ENCODE assay signal across 8 mouse cellular contexts in the genomic region with DNA sequence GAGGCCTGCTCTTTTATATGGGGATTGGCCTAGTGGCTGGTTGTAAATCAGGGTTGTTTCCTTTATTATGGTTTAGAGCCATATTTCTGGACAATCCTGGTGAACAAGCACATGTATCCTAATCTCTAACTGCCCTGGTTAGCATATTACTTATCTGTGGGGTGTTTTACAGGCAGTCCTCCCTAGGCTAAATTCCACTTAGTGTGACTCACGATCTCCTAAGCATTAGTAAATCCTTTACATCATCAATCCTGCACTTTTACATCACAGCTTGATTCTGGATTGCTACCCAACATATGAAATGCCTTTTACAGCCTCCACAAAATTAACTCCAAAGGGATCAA. TPM values are rescaled to one million over a fixed set of nuclear protein-coding genes. Genes with fewer than 3 reads are reported as not detected.
DNase-seq lines count a peak whose midpoint lies in the region; ATAC-seq and TF ChIP-seq lines count a peak whose summit lies in the region.

No protein-coding gene starts in this region.

- H3K9ac ChIP-seq in lung, postnatal 0 days (replicated peaks; ENCODE audit: low read depth): peak overlapping the region; percentile 75

- peaks cover 11% of the 10 kb centered on the region; the same call in 1 of the 2 replicates for H3K4me1 ChIP-seq in lung, postnatal 0 days (ENCODE audit: insufficient read depth, low read depth, low read length)
- H3K4me1 ChIP-seq in embryonic facial prominence, embryonic 10.5 days: peaks cover 12% of the 10 kb centered on the region
- H3K4me1 ChIP-seq in limb, embryonic 10.5 days: peaks cover 15% of the 10 kb centered on the region

- no peak for ATAC-seq in lung, postnatal 0 days
- no peak for ATAC-seq in activated CD4-positive, CD25-positive, alpha-beta regulatory T cell, adult 4 months

- H3K9me3 ChIP-seq in lung, postnatal 0 days (ENCODE audit: low read length): no peaks in the 10 kb centered on the region
- peaks cover 15% of the 10 kb centered on the region for H3K9me3 ChIP-seq in embryonic facial prominence, embryonic 10.5 days
- no peaks in the 10 kb centered on the region for H3K9me3 ChIP-seq in limb, embryonic 10.5 days (replicated peaks)

- H3K4me2 ChIP-seq in lung, postnatal 0 days (replicated peaks; ENCODE audit: low read depth, low read length): peak overlapping the region; percentile 78

- DNase-seq in lung, postnatal 0 days (ENCODE audit: low spot score): peak; percentile 64
- no peak for DNase-seq in lung, postnatal 25 days (ENCODE audit: low spot score)
- DNase-seq in embryonic facial prominence, embryonic 10.5 days (ENCODE audit: low spot score): no peak
- no peak for DNase-seq in limb, embryonic 10.5 days (ENCODE audit: low spot score)
- peak; percentile 47 for DNase-seq in splenic B cell, adult 2 months (ENCODE audit: low read depth, low spot score)
- no peak for DNase-seq in adrenal gland, postnatal 4 days (ENCODE audit: low spot score in 2 of 2)
- no peak for DNase-seq in frontal cortex, postnatal 36 days (ENCODE audit: low spot score in 2 of 2)

- no peak for TF ChIP-seq CTCF in lung, postnatal 0 days (IDR thresholded peaks at IDR 0.05)

- H3K36me3 ChIP-seq in lung, postnatal 0 days (ENCODE audit: insufficient read depth, low read length): peaks cover 9% of the 10 kb centered on the region
- H3K36me3 ChIP-seq in embryonic facial prominence, embryonic 10.5 days (replicated peaks): peaks cover 28% of the 10 kb centered on the region
- peaks cover 20% of the 10 kb centered on the region for H3K36me3 ChIP-seq in limb, embryonic 10.5 days
- no peaks in the 10 kb centered on the region for H3K36me3 ChIP-seq in splenic B cell, adult 2 months (ENCODE audit: control insufficient read depth, insufficient read depth, low read length, poor library complexity, severe bottlenecking)

- TF ChIP-seq EP300 in lung, postnatal 0 days (IDR thresholded peaks at IDR 0.05): no peak

- no peaks in the 10 kb centered on the region for H3K27me3 ChIP-seq in lung, postnatal 0 days (replicated peaks; ENCODE audit: insufficient read depth, low read length)
- H3K27me3 ChIP-seq in embryonic facial prominence, embryonic 10.5 days (replicated peaks; ENCODE audit: low read depth, poor library complexity, severe bottlenecking): no peaks in the 10 kb centered on the region
- no peaks in the 10 kb centered on the region for H3K27me3 ChIP-seq in limb, embryonic 10.5 days (ENCODE audit: low read depth, poor library complexity, severe bottlenecking)
- H3K27me3 ChIP-seq in splenic B cell, adult 2 months (ENCODE audit: control insufficient read depth, insufficient read depth, low read length, poor library complexity, severe bottlenecking): no peaks in the 10 kb centered on the region

- H3K4me3 ChIP-seq in lung, postnatal 0 days (ENCODE audit: low read depth, low read length): peak overlapping the region; percentile 75
- H3K4me3 ChIP-seq in embryonic facial prominence, embryonic 10.5 days: peak overlapping the region; percentile 87
- peak overlapping the region; percentile 84 for H3K4me3 ChIP-seq in limb, embryonic 10.5 days

- 9% methylated on average over 1 of the region's 1 CpGs for WGBS in lung, postnatal 0 days
- WGBS in embryonic facial prominence, embryonic 10.5 days: 40% methylated on average over 1 of the region's 1 CpGs
- WGBS in limb, embryonic 10.5 days: 32% methylated on average over 1 of the region's 1 CpGs

- H3K27ac ChIP-seq in lung, postnatal 0 days (ENCODE audit: low read length): peak overlapping the region; percentile 69
- peak overlapping the region; percentile 87 for H3K27ac ChIP-seq in embryonic facial prominence, embryonic 10.5 days (replicated peaks)
- H3K27ac ChIP-seq in limb, embryonic 10.5 days: peak overlapping the region; percentile 85

RNA-seq across cellular contexts. Expression of a gene that starts 31.1 kb away (rescaled TPM):
- 11.4 and 11.7 TPM in 2 replicates for polyA plus RNA-seq in lung, postnatal 0 days (2015; fragmentation: Nextera tagmentation; extraction: Ambion mirVana)
- polyA plus RNA-seq in embryonic facial prominence, embryonic 10.5 days (2016; fragmentation: Nextera tagmentation; extraction: Ambion mirVana): 6.9 and 8.5 TPM in 2 replicates
- 5.0 and 6.2 TPM in 2 replicates for polyA plus RNA-seq in limb, embryonic 10.5 days (2016; fragmentation: Nextera tagmentation; extraction: Ambion mirVana)
- total RNA-seq in adrenal gland, postnatal 4 days (2021): 10 to 100 TPM; 21.2 to 22.7 TPM
- 10 to 100 TPM; 20.6 to 27.3 TPM for polyA plus RNA-seq in activated CD4-positive, CD25-positive, alpha-beta regulatory T cell, adult 4 months (2017; shearing (Covaris generic))

Comparison
In these comparisons a context has a peak if more than half of its experiments do, and no peak if none do; other contexts are left out.
1. DNase-seq: peak in lung, postnatal 0 days (single experiment) and splenic B cell, adult 2 months (single experiment); none in lung, postnatal 25 days (single experiment), embryonic facial prominence, embryonic 10.5 days (single experiment), limb, embryonic 10.5 days (single experiment), adrenal gland, postnatal 4 days (0 of 2) and frontal cortex, postnatal 36 days (0 of 2).
2. Peak in every context shown above with its lines, with median percentiles within 50 percentile points of each other: H3K27ac ChIP-seq and H3K4me3 ChIP-seq.